Mouse (Mus musculus): ENCODE measurements around the gene Gm21820. TPM values are rescaled to one million over a fixed set of nuclear protein-coding genes. Genes with fewer than 3 reads are reported as not detected.
"Not testable (repeated sequence)": the region's sequence is repeated elsewhere in the genome, so short reads cannot be mapped to it uniquely, and the experiment has no call there.

Gm21820 gene
- total RNA-seq (2021): not detected

- intact Hi-C loops (cut with DNase I); DNase-seq (ENCODE audit: extremely low spot score in 1 of 2, low spot score in 2 of 2): not testable (repeated sequence)
Observed at GRCm38 (mm10) chrY:5249341-5249740, at the start of gene Gm21820. TSS of gene Gm21820 (minus strand) at chrY:5249441.

Other genes starting within 250 kb of the Gm21820 start
- gene Gm20918, start 205.5 kb downstream of the Gm21820 start, total RNA-seq (2021): not detected

All from left cerebral cortex, postnatal 10 days (tissue).